Mouse (Mus musculus) embryonic facial prominence, embryonic 14.5 days (tissue): Measurements from ENCODE around the gene Sbno1. TPM values are rescaled to one million over a fixed set of nuclear protein-coding genes. Genes with fewer than 3 reads are reported as not detected.

ENCODE experiments used
- ATAC-seq: fragments of 200-750 bp; cut with Nextera tagmentation; 2 replicates; pipeline ENCODE4 v1.8.0; 2017; ENCODE audit warnings: low read depth, moderate number of reproducible peaks, moderate TSS enrichment
- DNase-seq: peaks from one replicate; pipeline ENCODE4 v3.0.0-alpha.2; 2015; ENCODE audit warnings: low spot score
- H3K27ac ChIP-seq: fragments of 300-500 bp; sonication (generic); replicated peaks from 2 replicates; pipeline ENCODE4 v1.5.1; 2014; ENCODE audit warnings: low read depth, mild to moderate bottlenecking, low read length, moderate library complexity
- H3K27me3 ChIP-seq: fragments of 300-500 bp; sonication (generic); replicated peaks from 2 replicates; pipeline ENCODE4 v1.6.1; 2014; ENCODE audit warnings: low read length; ENCODE audit not compliant: control insufficient read depth, insufficient read depth
- H3K36me3 ChIP-seq: fragments of 300-500 bp; sonication (generic); 2 replicates; pipeline ENCODE4 v1.6.1; 2014; ENCODE audit warnings: low read length, mixed read lengths; ENCODE audit not compliant: control insufficient read depth, insufficient read depth
- H3K4me1 ChIP-seq: fragments of 300-500 bp; sonication (generic); 2 replicates; pipeline ENCODE4 v1.6.1; 2014; ENCODE audit warnings: antibody characterized with exemption, low read length; ENCODE audit not compliant: control insufficient read depth, insufficient read depth
- H3K4me2 ChIP-seq: fragments of 300-500 bp; sonication (generic); 2 replicates; pipeline ENCODE4 v1.6.1; 2014; ENCODE audit warnings: low read depth, mild to moderate bottlenecking, low read length, moderate library complexity, mixed read lengths
- H3K4me3 ChIP-seq: fragments of 300-500 bp; sonication (generic); 2 replicates; pipeline ENCODE4 v1.5.1; 2014; ENCODE audit warnings: low read depth, mild to moderate bottlenecking, low read length
- H3K9ac ChIP-seq: fragments of 300-500 bp; sonication (generic); 2 replicates; pipeline ENCODE4 v1.6.1; 2014; ENCODE audit warnings: low read depth, mild to moderate bottlenecking, low read length, moderate library complexity, mixed read lengths
- H3K9me3 ChIP-seq: fragments of 300-500 bp; sonication (generic); 2 replicates; pipeline ENCODE4 v1.6.1; 2016; ENCODE audit warnings: low read length; ENCODE audit not compliant: control insufficient read depth
- WGBS: fragments of 180-500 bp; shearing (Covaris S2); extraction: QIAGEN DNeasy Blood & Tissue Kit; methylation state at CpG from one replicate; pipeline ENCODE4 v1.1.7; 2014; 5-methylcytosine and 5-hydroxymethylcytosine counted together
- polyA plus RNA-seq: library from polyadenylated mRNA; unstranded; fragments of >200 nt; fragmentation: Nextera tagmentation; extraction: Ambion mirVana; gene quantifications from 2 replicates; pipeline ENCODE4 v1.2.1, GENCODE M21; 2014

Sbno1 gene
- polyA plus RNA-seq, 1 experiment from 2014 or later: 62.7 TPM

- H3K36me3 ChIP-seq: peaks cover 69% of the 10 kb centered on the region
- no peak overlapping the region for H3K4me3 ChIP-seq
- DNase-seq: no peak
Measured at GRCm38 (mm10) chr5:124412163-124412562, 13.6 kb downstream of the Sbno1 start.

GRCm38 (mm10) chr5:124410808-124411207, 15.0 kb downstream of the Sbno1 start:
- H3K4me2 ChIP-seq: no peak overlapping the region
- DNase-seq: no peak
- no peaks in the 10 kb centered on the region for H3K4me1 ChIP-seq
- H3K27ac ChIP-seq: no peak overlapping the region
- no peak for ATAC-seq
- H3K27me3 ChIP-seq: no peaks in the 10 kb centered on the region
- no peaks in the 10 kb centered on the region for H3K9me3 ChIP-seq
- WGBS: 81% methylated on average over 3 of the region's 3 CpGs
- H3K9ac ChIP-seq: no peak overlapping the region
- peaks cover 80% of the 10 kb centered on the region for H3K36me3 ChIP-seq
- H3K4me3 ChIP-seq: no peak overlapping the region

More at GRCm38 (mm10) chr5:124412163-124412562, 13.6 kb downstream of the Sbno1 start:
- Histone ChIP-seq H3K9me3 (no peaks in the 10 kb centered on the region), H3K4me2 (no peak overlapping the region), H3K9ac (no peak overlapping the region), H3K27ac (no peak overlapping the region), H3K4me1 (no peaks in the 10 kb centered on the region), H3K27me3 (no peaks in the 10 kb centered on the region)
- WGBS: 94% methylated on average over 5 of the region's 5 CpGs
- ATAC-seq: no peak

- ATAC-seq: no peak
- no peaks in the 10 kb centered on the region for H3K9me3 ChIP-seq
- H3K9ac ChIP-seq: no peak overlapping the region
- no peaks in the 10 kb centered on the region for H3K27me3 ChIP-seq
- peaks cover 99% of the 10 kb centered on the region for H3K36me3 ChIP-seq
- WGBS: 88% methylated on average over 7 of the region's 7 CpGs
- H3K4me3 ChIP-seq: no peak overlapping the region
- H3K4me1 ChIP-seq: no peaks in the 10 kb centered on the region
- H3K27ac ChIP-seq: no peak overlapping the region
- DNase-seq: no peak
- no peak overlapping the region for H3K4me2 ChIP-seq
Measured at GRCm38 (mm10) chr5:124393726-124394125, 32.1 kb downstream of the Sbno1 start.

DNA sequence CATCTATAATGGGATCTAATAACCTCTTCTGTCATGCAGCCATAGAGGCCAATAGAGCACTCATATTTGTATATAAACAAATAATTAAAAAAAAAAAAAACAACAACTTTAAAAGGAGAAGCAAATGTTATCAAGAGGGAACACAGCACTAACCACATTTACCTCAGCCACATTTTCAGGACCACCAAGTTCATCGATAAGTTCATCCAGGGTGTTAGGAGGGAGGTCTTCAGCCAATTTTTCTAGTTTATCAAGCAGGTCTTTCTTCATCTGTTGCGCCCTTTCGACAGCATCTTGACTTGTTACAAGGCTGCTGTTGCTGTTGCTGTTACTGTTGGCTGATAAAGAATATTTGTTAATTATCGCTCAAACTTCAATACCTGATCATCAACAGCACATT, 33.4 kb downstream of the Sbno1 start:
- WGBS: 94% methylated on average over 4 of the region's 4 CpGs
- ATAC-seq (no peak), DNase-seq (no peak)
- Histone ChIP-seq H3K4me1 (no peaks in the 10 kb centered on the region), H3K27me3 (no peaks in the 10 kb centered on the region), H3K9me3 (no peaks in the 10 kb centered on the region), H3K27ac (no peak overlapping the region), H3K9ac (no peak overlapping the region), H3K4me2 (no peak overlapping the region), H3K4me3 (no peak overlapping the region), H3K36me3 (peaks cover 97% of the 10 kb centered on the region)

- Histone ChIP-seq H3K27me3 (no peaks in the 10 kb centered on the region), H3K9ac (no peak overlapping the region), H3K4me1 (no peaks in the 10 kb centered on the region), H3K9me3 (no peaks in the 10 kb centered on the region), H3K4me3 (no peak overlapping the region), H3K36me3 (peaks cover 91% of the 10 kb centered on the region), H3K4me2 (no peak overlapping the region), H3K27ac (no peak overlapping the region)
- DNase-seq (peak; percentile 17), ATAC-seq (no peak)
- WGBS: 61% methylated on average over 5 of the region's 5 CpGs
Measured at GRCm38 (mm10) chr5:124387932-124388331, 37.9 kb downstream of the Sbno1 start.

DNA sequence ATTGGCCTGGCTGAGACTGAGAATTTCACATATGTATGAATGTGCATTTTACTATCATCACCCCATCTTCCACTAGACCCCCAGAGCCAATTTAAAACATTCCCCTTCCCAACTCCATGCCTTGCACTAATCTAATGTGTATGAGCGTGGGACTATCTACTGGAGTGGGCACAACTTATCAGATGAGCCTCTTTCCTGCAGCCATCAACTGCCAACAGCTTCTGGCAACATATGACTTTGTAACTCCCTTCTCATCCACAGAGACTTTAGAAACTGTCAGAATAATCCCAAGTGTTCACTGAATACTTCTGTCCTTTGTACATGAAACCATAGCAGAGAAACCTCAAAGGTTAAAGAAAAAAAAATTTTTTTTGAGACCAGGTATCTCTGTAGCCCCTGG, 45.7 kb downstream of the Sbno1 start:
- ATAC-seq (no peak), DNase-seq (no peak)
- Histone ChIP-seq H3K4me2 (no peak overlapping the region), H3K4me3 (no peak overlapping the region), H3K27ac (no peak overlapping the region), H3K4me1 (no peaks in the 10 kb centered on the region), H3K36me3 (peaks cover 91% of the 10 kb centered on the region), H3K9me3 (no peaks in the 10 kb centered on the region), H3K27me3 (no peaks in the 10 kb centered on the region), H3K9ac (no peak overlapping the region)
- WGBS: 89% methylated on average over 1 of the region's 1 CpGs

- no peak overlapping the region for H3K27ac ChIP-seq
- H3K4me3 ChIP-seq: no peak overlapping the region
- ATAC-seq (no peak), DNase-seq (no peak)
- no peak overlapping the region for H3K9ac ChIP-seq
- H3K4me1 ChIP-seq: no peaks in the 10 kb centered on the region
- H3K27me3 ChIP-seq: no peaks in the 10 kb centered on the region
- peaks cover 88% of the 10 kb centered on the region for H3K36me3 ChIP-seq
- H3K9me3 ChIP-seq: no peaks in the 10 kb centered on the region
- no peak overlapping the region for H3K4me2 ChIP-seq
- 90% methylated on average over 4 of the region's 4 CpGs for whole genome bisulfite sequencing
Measured at GRCm38 (mm10) chr5:124377149-124377548, 48.7 kb downstream of the Sbno1 start.

GRCm38 (mm10) chr5:124376401-124376800, 49.4 kb downstream of the Sbno1 start:
- H3K9ac ChIP-seq: no peak overlapping the region
- H3K36me3 ChIP-seq: peaks cover 88% of the 10 kb centered on the region
- no peaks in the 10 kb centered on the region for H3K27me3 ChIP-seq
- H3K27ac ChIP-seq: no peak overlapping the region
- no peak overlapping the region for H3K4me2 ChIP-seq
- H3K4me3 ChIP-seq: no peak overlapping the region
- H3K9me3 ChIP-seq: no peaks in the 10 kb centered on the region
- ATAC-seq (no peak), DNase-seq (no peak)
- H3K4me1 ChIP-seq: no peaks in the 10 kb centered on the region
- WGBS: 98% methylated on average over 1 of the region's 1 CpGs

DNA sequence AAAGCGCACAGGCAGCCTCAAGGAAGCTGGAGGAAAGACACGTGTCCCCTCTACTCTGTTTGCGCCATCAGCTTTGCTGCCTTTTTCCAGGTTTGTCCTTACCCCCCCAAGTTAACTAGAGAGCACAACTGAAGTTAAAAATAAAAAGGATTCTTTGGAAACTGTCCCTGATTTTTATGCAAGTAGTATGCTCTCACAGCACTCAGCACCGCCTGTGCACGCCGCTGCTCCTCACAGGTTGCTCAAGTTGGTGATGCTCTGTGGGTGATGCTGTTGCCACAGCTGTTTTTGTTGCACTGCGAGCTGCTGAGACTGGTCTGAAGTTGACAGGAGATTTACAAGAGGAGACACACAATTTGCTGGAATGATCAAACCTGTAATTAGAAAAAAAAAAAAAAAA, 51.5 kb downstream of the Sbno1 start:
- 96% methylated on average over 7 of the region's 7 CpGs for WGBS
- no peak overlapping the region for H3K4me3 ChIP-seq
- H3K4me2 ChIP-seq: no peak overlapping the region
- H3K9me3 ChIP-seq: no peaks in the 10 kb centered on the region
- H3K27me3 ChIP-seq: no peaks in the 10 kb centered on the region
- H3K36me3 ChIP-seq: peaks cover 88% of the 10 kb centered on the region
- no peak for DNase-seq
- H3K27ac ChIP-seq: no peak overlapping the region
- no peaks in the 10 kb centered on the region for H3K4me1 ChIP-seq
- ATAC-seq: no peak
- H3K9ac ChIP-seq: no peak overlapping the region
